Mouse (Mus musculus): ENCODE data around the gene Glrx. TPM values are rescaled to one million over a fixed set of nuclear protein-coding genes. Genes with fewer than 3 reads are reported as not detected.

Gene Glrx
- total and polyA plus RNA-seq, 3 experiments: 21.2 to 65.5 (median 53.3) TPM

- dilution Hi-C loops (cut with MboI; ENCODE audit: extremely low pct_ligation_motif_present, extremely low pct_unique_long_range_greater_than_20kb, low sequenced_read_pairs): no loop called here
- H3K27ac ChIP-seq (ENCODE audit: insufficient read depth, low read depth): no peak overlapping the region
- H3K79me2 ChIP-seq (replicated peaks; ENCODE audit: control insufficient read depth, extremely low read depth, insufficient read depth, poor library complexity, severe bottlenecking): no peaks in the 10 kb centered on the region
- no peaks in the 10 kb centered on the region for H3K4me1 ChIP-seq (ENCODE audit: control insufficient read depth in 1 of 2, insufficient read depth in 2 of 2)
- H3K4me2 ChIP-seq (ENCODE audit: insufficient read depth, low read depth, poor library complexity, severe bottlenecking): no peak overlapping the region
- no peak for TF ChIP-seq HCFC1 (IDR thresholded peaks at IDR 0.05; ENCODE audit: low read depth, low read length)
- no peak for TF ChIP-seq ZMIZ1 (IDR thresholded peaks at IDR 0.05; ENCODE audit: low read depth, low read length)
- no peak for TF ChIP-seq RAD21 (IDR thresholded peaks at IDR 0.05; ENCODE audit: low read depth, low read length)
- TF ChIP-seq JUN (IDR thresholded peaks at IDR 0.05; ENCODE audit: insufficient read depth, low read depth, low read length): no peak
- TF ChIP-seq USF1 (IDR thresholded peaks at IDR 0.05; ENCODE audit: low read depth, low read length): no peak
- no peak for TF ChIP-seq E2F4 (IDR thresholded peaks at IDR 0.05; ENCODE audit: insufficient replicate concordance, low read depth, low read length)
- no peak for TF ChIP-seq ZC3H11A (IDR thresholded peaks at IDR 0.05; ENCODE audit: low read depth, low read length)
- TF ChIP-seq PAX5 (IDR thresholded peaks at IDR 0.05; ENCODE audit: low read length): no peak
- TF ChIP-seq NRF1 (IDR thresholded peaks at IDR 0.05; ENCODE audit: low read depth, low read length): no peak
- TF ChIP-seq IRF4 (IDR thresholded peaks at IDR 0.05; ENCODE audit: low read depth, low read length): no peak
- TF ChIP-seq CHD2 (IDR thresholded peaks at IDR 0.05; ENCODE audit: low read length): no peak
- TF ChIP-seq MAX (IDR thresholded peaks at IDR 0.05; ENCODE audit: low read length): no peak
- no peaks in the 10 kb centered on the region for H3K9me3 ChIP-seq (replicated peaks; ENCODE audit: low read length)
- no peak for DNase-seq (ENCODE audit: extremely low read depth)
- in situ Hi-C loops (cut with MboI; ENCODE audit: low pct_ligation_motif_present, low pct_unique_long_range_greater_than_20kb, low sequenced_read_pairs): no loop called here
- no peak overlapping the region for H3K4me3 ChIP-seq (replicated peaks in 1 of 3; ENCODE audit: low read depth in 2 of 3, low read length in 2 of 3, poor library complexity in 1 of 3)
- no peaks in the 10 kb centered on the region for H3K27me3 ChIP-seq (replicated peaks)
- no peaks in the 10 kb centered on the region for H3K36me3 ChIP-seq (replicated peaks in 1 of 2; ENCODE audit: control insufficient read depth in 1 of 2, insufficient read depth in 1 of 2, low read length in 1 of 2)
- H3K9ac ChIP-seq (ENCODE audit: insufficient read depth, low read depth): no peak overlapping the region
Measured at GRCm38 (mm10) chr13:75817183-75817582, 22.5 kb upstream of the Glrx start.

GRCm38 (mm10) chr13:75818486-75818885, 21.2 kb upstream of the Glrx start:
- in situ Hi-C loops (cut with MboI; ENCODE audit: low pct_ligation_motif_present, low pct_unique_long_range_greater_than_20kb, low sequenced_read_pairs) (no loop called here), dilution Hi-C loops (cut with MboI; ENCODE audit: extremely low pct_ligation_motif_present, extremely low pct_unique_long_range_greater_than_20kb, low sequenced_read_pairs) (no loop called here)
- no peaks in the 10 kb centered on the region for H3K9me3 ChIP-seq (replicated peaks; ENCODE audit: low read length)
- H3K27ac ChIP-seq (ENCODE audit: insufficient read depth, low read depth): no peak overlapping the region
- H3K36me3 ChIP-seq (replicated peaks in 1 of 2; ENCODE audit: control insufficient read depth in 1 of 2, insufficient read depth in 1 of 2, low read length in 1 of 2): no peaks in the 10 kb centered on the region
- H3K79me2 ChIP-seq (replicated peaks; ENCODE audit: control insufficient read depth, extremely low read depth, insufficient read depth, poor library complexity, severe bottlenecking): no peaks in the 10 kb centered on the region
- H3K27me3 ChIP-seq (replicated peaks): no peaks in the 10 kb centered on the region
- no peak overlapping the region for H3K4me3 ChIP-seq (replicated peaks in 1 of 3; ENCODE audit: low read depth in 2 of 3, low read length in 2 of 3, poor library complexity in 1 of 3)
- DNase-seq (ENCODE audit: extremely low read depth): no peak
- no peak for TF ChIP-seq MAZ (IDR thresholded peaks at IDR 0.05; ENCODE audit: low read depth, low read length)
- no peak for TF ChIP-seq MXI1 (IDR thresholded peaks at IDR 0.05; ENCODE audit: low read depth, low read length)
- TF ChIP-seq NELFE (IDR thresholded peaks at IDR 0.05; ENCODE audit: low read depth, low read length): no peak
- no peak for TF ChIP-seq TBP (conservative IDR thresholded peaks at IDR 0.05; ENCODE audit: low read depth, low read length)
- no peak for TF ChIP-seq EP300 (IDR thresholded peaks at IDR 0.05; ENCODE audit: low read length)
- TF ChIP-seq ZKSCAN1 (IDR thresholded peaks at IDR 0.05; ENCODE audit: borderline replicate concordance, low read depth, low read length): no peak
- TF ChIP-seq ZNF384 (IDR thresholded peaks at IDR 0.05; ENCODE audit: low read depth, low read length): no peak
- TF ChIP-seq KAT2A (IDR thresholded peaks at IDR 0.05; ENCODE audit: insufficient replicate concordance, low read length): no peak
- TF ChIP-seq PAX5 (IDR thresholded peaks at IDR 0.05; ENCODE audit: low read length): no peak
- TF ChIP-seq E2F4 (IDR thresholded peaks at IDR 0.05; ENCODE audit: insufficient replicate concordance, low read depth, low read length): no peak
- no peak for TF ChIP-seq HCFC1 (IDR thresholded peaks at IDR 0.05; ENCODE audit: low read depth, low read length)
- TF ChIP-seq CHD1 (IDR thresholded peaks at IDR 0.05; ENCODE audit: low read depth, low read length): no peak
- TF ChIP-seq MAX (IDR thresholded peaks at IDR 0.05; ENCODE audit: low read length): no peak
- no peak for TF ChIP-seq JUND (conservative IDR thresholded peaks at IDR 0.05; ENCODE audit: low read depth, low read length)
- TF ChIP-seq POLR2AphosphoS2 (IDR thresholded peaks at IDR 0.05; ENCODE audit: low read depth, low read length): no peak
- no peak for TF ChIP-seq TCF12 (IDR thresholded peaks at IDR 0.05; ENCODE audit: low read depth, low read length)
- no peak for TF ChIP-seq SMC3 (IDR thresholded peaks at IDR 0.05; ENCODE audit: low read depth, low read length)
- no peak for TF ChIP-seq ZC3H11A (IDR thresholded peaks at IDR 0.05; ENCODE audit: low read depth, low read length)
- no peak for TF ChIP-seq NRF1 (IDR thresholded peaks at IDR 0.05; ENCODE audit: low read depth, low read length)
- TF ChIP-seq CTCF (conservative IDR thresholded peaks at IDR 0.05 in 1 of 2, IDR thresholded peaks at IDR 0.05 in 1 of 2; ENCODE audit: low read depth in 2 of 2, low read length in 2 of 2): no peak
- no peak overlapping the region for H3K9ac ChIP-seq (ENCODE audit: insufficient read depth, low read depth)
- no peaks in the 10 kb centered on the region for H3K4me1 ChIP-seq (ENCODE audit: control insufficient read depth in 1 of 2, insufficient read depth in 2 of 2)
- H3K4me2 ChIP-seq (ENCODE audit: insufficient read depth, low read depth, poor library complexity, severe bottlenecking): no peak overlapping the region
